Mouse (Mus musculus) lung, embryonic 15.5 days (tissue): Measurements from ENCODE around the gene Olfr412. TPM values are rescaled to one million over a fixed set of nuclear protein-coding genes. Genes with fewer than 3 reads are reported as not detected.

Source experiments
- ATAC-seq: fragments of 200-750 bp; cut with Nextera tagmentation; 2 replicates; pipeline ENCODE4 v1.8.0; 2017; ENCODE audit warnings: moderate number of reproducible peaks, borderline replicate concordance; ENCODE audit not compliant: low FRiP score, low TSS enrichment; ENCODE audit errors: extremely low read depth
- H3K27ac ChIP-seq: fragments of 300-500 bp; sonication (generic); 2 replicates; pipeline ENCODE4 v1.5.1; 2015; ENCODE audit warnings: moderate library complexity, mild to moderate bottlenecking, inconsistent platforms
- H3K27me3 ChIP-seq: fragments of 300-500 bp; sonication (generic); 2 replicates; pipeline ENCODE4 v1.6.1; 2015; ENCODE audit warnings: inconsistent platforms
- H3K36me3 ChIP-seq: fragments of 300-500 bp; sonication (generic); 2 replicates; pipeline ENCODE4 v1.6.1; 2015; ENCODE audit warnings: inconsistent platforms
- H3K4me1 ChIP-seq: fragments of 300-500 bp; sonication (generic); 2 replicates; pipeline ENCODE4 v1.6.1; 2015; ENCODE audit warnings: inconsistent platforms
- H3K4me2 ChIP-seq: fragments of 300-500 bp; sonication (generic); 2 replicates; pipeline ENCODE4 v1.6.1; 2015; ENCODE audit warnings: inconsistent platforms, mild to moderate bottlenecking, moderate library complexity
- H3K4me3 ChIP-seq: fragments of 300-500 bp; sonication (generic); 2 replicates; pipeline ENCODE4 v1.5.1; 2015; ENCODE audit warnings: mild to moderate bottlenecking, inconsistent platforms
- H3K9ac ChIP-seq: fragments of 300-500 bp; sonication (generic); 2 replicates; pipeline ENCODE4 v1.6.1; 2015; ENCODE audit warnings: inconsistent platforms
- H3K9me3 ChIP-seq: fragments of 300-500 bp; sonication (generic); 2 replicates; pipeline ENCODE4 v1.6.1; 2016; ENCODE audit warnings: inconsistent platforms
- WGBS: fragments of 180-500 bp; shearing (Covaris S2); methylation state at CpG from one replicate; pipeline ENCODE4 v1.1.7; 2015; 5-methylcytosine and 5-hydroxymethylcytosine counted together
- polyA plus RNA-seq: library from polyadenylated mRNA; unstranded; fragments of >200 nt; fragmentation: Nextera tagmentation; extraction: Ambion mirVana; gene quantifications from 2 replicates; pipeline ENCODE4 v1.2.1, GENCODE M21; 2015

Olfr412 gene
- polyA plus RNA-seq: not detected in 2 replicates

DNA sequence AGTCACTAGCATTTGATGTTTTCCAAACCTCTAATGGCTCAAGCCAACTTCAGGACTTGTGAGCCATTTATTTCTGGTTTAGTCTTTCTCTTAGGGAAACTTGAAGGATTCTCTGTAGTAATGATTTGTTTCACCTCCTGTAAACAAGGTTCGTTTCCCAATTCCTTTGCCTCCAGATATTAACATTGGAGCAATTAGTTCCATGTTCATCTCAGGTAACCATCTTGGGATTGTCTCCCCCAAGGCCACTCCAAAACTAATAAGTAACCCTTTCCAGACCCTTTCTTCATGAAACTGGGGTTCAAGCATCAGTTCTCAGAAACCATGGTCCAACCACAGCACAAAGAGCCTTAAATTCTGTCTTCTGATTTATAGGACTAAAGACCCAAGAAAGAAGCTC lies at the start of gene Olfr412:
Olfr412 (plus strand) TSS at position 301 of the 400 bp plus-strand sequence.
- no peak within 1 kb of the TSS for H3K9ac ChIP-seq
- no peaks in the 10 kb centered on the region for H3K4me1 ChIP-seq
- H3K4me3 ChIP-seq: no peak within 1 kb of the TSS
- H3K4me2 ChIP-seq: no peak within 1 kb of the TSS
- H3K9me3 ChIP-seq: no peaks in the 10 kb centered on the region
- no peaks in the 10 kb centered on the region for H3K27me3 ChIP-seq
- ATAC-seq: no peak
- no peak within 1 kb of the TSS for H3K27ac ChIP-seq
- no peaks in the 10 kb centered on the region for H3K36me3 ChIP-seq
- 79% methylated on average over 1 of the region's 1 CpGs for WGBS

DNA sequence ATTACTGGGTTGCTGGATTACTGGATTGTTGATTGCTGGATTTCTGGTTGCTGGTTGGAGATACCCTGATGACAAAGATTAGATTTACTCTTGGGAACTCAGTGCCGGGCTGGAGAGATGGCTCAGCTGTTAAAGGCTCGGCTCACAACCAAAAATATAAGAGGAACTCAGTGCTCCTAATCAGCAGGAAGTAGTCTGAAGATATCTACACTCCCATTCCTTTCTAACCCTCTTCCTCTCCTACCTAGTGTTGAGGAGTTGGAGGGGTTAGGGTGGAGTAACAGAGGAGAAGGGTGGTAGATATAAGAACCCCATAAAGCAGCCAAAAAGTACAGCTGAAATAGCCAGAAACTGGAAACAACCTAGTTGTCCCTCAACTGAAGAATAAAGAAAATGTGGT lies 35.8 kb upstream of the Olfr412 start:
- Histone ChIP-seq H3K4me3 (no peak overlapping the region), H3K36me3 (no peaks in the 10 kb centered on the region), H3K27me3 (no peaks in the 10 kb centered on the region), H3K4me1 (no peaks in the 10 kb centered on the region), H3K4me2 (no peak overlapping the region), H3K9ac (no peak overlapping the region), H3K27ac (no peak overlapping the region), H3K9me3 (no peaks in the 10 kb centered on the region)
- WGBS: 61% methylated on average over 2 of the region's 2 CpGs
- ATAC-seq: no peak

DNA sequence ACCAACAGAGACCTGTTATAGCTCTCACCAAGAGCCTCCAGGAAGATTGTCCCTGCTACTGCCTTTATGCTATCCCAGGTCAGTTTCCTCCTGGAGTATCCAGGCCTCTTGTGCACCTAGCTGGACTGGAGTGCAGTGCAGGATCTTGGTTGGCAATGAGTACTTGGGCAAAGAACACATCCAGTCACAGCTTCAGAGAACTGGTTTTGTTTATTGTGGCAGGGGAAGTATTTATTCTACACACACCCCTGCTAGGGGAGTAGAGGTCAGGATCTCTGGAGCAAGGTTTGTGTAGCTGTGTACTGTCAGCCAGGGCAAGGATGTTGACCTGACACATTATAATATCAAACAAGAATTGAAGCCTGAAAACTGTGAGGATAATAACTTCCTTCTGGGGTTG lies 33.1 kb upstream of the Olfr412 start:
- Histone ChIP-seq H3K9ac (no peak overlapping the region), H3K4me2 (no peak overlapping the region), H3K4me3 (no peak overlapping the region), H3K36me3 (no peaks in the 10 kb centered on the region), H3K4me1 (no peaks in the 10 kb centered on the region), H3K9me3 (no peaks in the 10 kb centered on the region), H3K27me3 (no peaks in the 10 kb centered on the region), H3K27ac (no peak overlapping the region)
- ATAC-seq: no peak

- H3K9ac ChIP-seq: no peak within 1 kb of the TSS
- H3K27ac ChIP-seq: no peak within 1 kb of the TSS
- 77% methylated on average over 6 of the region's 6 CpGs for WGBS
- no peak within 1 kb of the TSS for H3K4me3 ChIP-seq
- H3K4me2 ChIP-seq: no peak within 1 kb of the TSS
- H3K27me3 ChIP-seq: no peaks in the 10 kb centered on the region
- no peak for ATAC-seq
- 0 out of 2 replicates have a peak, but pooled peaks cover under 1% of the 10 kb centered on the region for H3K9me3 ChIP-seq
- H3K36me3 ChIP-seq: no peaks in the 10 kb centered on the region
- H3K4me1 ChIP-seq: no peaks in the 10 kb centered on the region
Measured at GRCm38 (mm10) chr11:74337931-74338330, 23.9 kb upstream of the Olfr412 start, which contains the start of gene Olfr410. TSS of gene Olfr410 (minus strand) at chr11:74338031.

- ATAC-seq: no peak
- Histone ChIP-seq H3K9me3 (no peaks in the 10 kb centered on the region), H3K9ac (no peak within 1 kb of the TSS), H3K27me3 (no peaks in the 10 kb centered on the region), H3K4me1 (no peaks in the 10 kb centered on the region), H3K4me3 (no peak within 1 kb of the TSS), H3K36me3 (no peaks in the 10 kb centered on the region), H3K27ac (no peak within 1 kb of the TSS), H3K4me2 (no peak within 1 kb of the TSS)
- 65% methylated on average over 3 of the region's 3 CpGs for WGBS
Measured at GRCm38 (mm10) chr11:74352550-74352949, 9.3 kb upstream of the Olfr412 start, which contains the start of gene Olfr411. TSS of gene Olfr411 (minus strand) at chr11:74352650.

GRCm38 (mm10) chr11:74371393-74372100 lies 9.7 kb downstream of the Olfr412 start:
- Histone ChIP-seq H3K27me3 (peaks cover 6% of the 10 kb centered on the region; the same call in 1 of the 2 replicates), H3K36me3 (no peaks in the 10 kb centered on the region), H3K4me1 (no peaks in the 10 kb centered on the region), H3K9me3 (no peaks in the 10 kb centered on the region), H3K4me3 (no peak overlapping the region), H3K4me2 (no peak overlapping the region), H3K9ac (no peak overlapping the region), H3K27ac (no peak overlapping the region)
- WGBS: 13% methylated on average over 22 of the region's 22 CpGs
- no peak for ATAC-seq

DNA sequence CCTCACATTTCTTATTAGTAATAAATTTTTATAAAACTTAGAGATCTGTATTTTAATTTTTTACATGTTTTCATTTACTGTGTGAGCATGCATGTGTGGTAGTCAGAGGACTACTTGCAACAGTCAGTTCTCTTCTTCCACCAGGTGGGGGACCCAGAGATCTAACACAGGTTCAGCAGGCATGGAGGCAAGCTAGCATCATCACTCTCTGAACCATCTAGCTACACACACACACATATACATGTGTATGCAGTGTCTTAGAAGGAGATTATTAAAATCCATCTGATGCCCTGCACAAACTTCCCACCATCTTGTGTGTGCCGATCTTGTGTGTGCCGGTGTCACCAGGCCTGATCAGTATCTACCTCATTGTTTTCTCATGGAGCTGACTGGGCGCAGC lies 15.0 kb downstream of the Olfr412 start:
- H3K9me3 ChIP-seq: no peaks in the 10 kb centered on the region
- H3K9ac ChIP-seq: no peak overlapping the region
- no peak overlapping the region for H3K4me3 ChIP-seq
- WGBS: 82% methylated on average over 3 of the region's 3 CpGs
- no peaks in the 10 kb centered on the region for H3K36me3 ChIP-seq
- H3K27ac ChIP-seq: no peak overlapping the region
- ATAC-seq: 0 out of 2 replicates have a peak, but pooled peaks have one; percentile 14
- H3K4me1 ChIP-seq: no peaks in the 10 kb centered on the region
- H3K4me2 ChIP-seq: no peak overlapping the region
- no peaks in the 10 kb centered on the region for H3K27me3 ChIP-seq

DNA sequence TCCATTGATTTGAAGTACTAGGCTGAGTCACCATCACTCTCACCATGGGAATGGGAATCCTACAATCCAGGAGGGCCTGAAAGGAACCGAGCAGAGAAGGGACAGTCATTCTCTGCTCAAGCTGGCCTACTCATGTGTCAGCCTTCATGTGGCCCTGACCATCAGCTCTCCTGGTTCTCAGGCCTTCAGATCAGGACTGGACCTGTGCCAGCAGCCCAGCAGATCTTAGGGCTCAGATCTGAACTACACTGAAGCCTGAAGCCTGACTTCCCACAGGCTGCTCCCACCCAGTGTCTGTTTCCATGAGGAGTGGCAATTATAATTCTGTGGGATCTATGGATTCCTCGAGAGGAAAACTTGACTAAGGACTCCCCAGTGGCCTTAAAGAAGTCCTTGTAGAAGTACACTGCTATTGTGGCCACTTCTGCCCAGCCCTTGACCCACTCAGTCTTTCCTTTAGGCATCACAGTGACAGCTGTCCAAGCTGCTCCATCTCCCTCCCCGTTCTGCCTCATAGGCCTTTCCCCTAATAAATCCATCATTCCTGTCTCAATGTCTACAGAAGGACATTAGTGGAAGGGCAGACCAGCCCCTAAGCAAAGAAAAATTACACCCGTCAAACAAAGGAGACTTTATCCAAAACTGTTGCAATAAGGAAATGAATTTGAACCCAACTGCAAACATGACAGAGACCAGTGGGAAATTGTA lies 17.5 kb downstream of the Olfr412 start:
- Histone ChIP-seq H3K27ac (no peak overlapping the region), H3K9ac (no peak overlapping the region), H3K36me3 (no peaks in the 10 kb centered on the region), H3K4me3 (no peak overlapping the region), H3K27me3 (no peaks in the 10 kb centered on the region), H3K4me1 (no peaks in the 10 kb centered on the region), H3K9me3 (no peaks in the 10 kb centered on the region), H3K4me2 (no peak overlapping the region)
- WGBS: 45% methylated on average over 4 of the region's 4 CpGs
- ATAC-seq: no peak

DNA sequence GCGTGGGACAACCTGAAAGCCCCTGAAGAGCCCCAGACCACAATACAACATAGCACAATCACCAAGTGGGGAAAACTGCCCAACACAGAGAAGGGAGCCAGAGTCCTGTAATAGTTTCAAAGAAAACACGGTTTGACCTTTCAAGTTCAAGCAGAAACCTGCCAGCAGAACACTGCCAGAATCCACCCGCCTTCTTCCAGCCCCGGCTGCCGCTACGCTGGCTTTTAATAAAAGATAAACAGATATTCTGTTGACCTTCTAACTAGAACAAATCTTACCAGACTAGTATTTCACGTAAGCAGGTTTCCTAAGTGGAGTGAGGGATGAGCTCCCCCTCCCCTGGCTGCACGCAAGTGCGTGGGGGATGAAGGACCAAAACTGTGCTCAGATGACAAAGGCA lies 23.8 kb downstream of the Olfr412 start:
- Histone ChIP-seq H3K36me3 (no peaks in the 10 kb centered on the region), H3K4me2 (no peak overlapping the region), H3K9ac (no peak overlapping the region), H3K9me3 (no peaks in the 10 kb centered on the region), H3K27ac (0 out of 2 replicates have a peak overlapping the region, but pooled peaks have one; percentile 15), H3K4me3 (no peak overlapping the region), H3K27me3 (no peaks in the 10 kb centered on the region), H3K4me1 (0 out of 2 replicates have a peak, but pooled peaks cover 8% of the 10 kb centered on the region)
- WGBS: 63% methylated on average over 9 of the region's 9 CpGs
- ATAC-seq: no peak

GRCm38 (mm10) chr11:74387203-74387602 lies 25.3 kb downstream of the Olfr412 start:
- Histone ChIP-seq H3K4me3 (no peak overlapping the region), H3K27me3 (no peaks in the 10 kb centered on the region), H3K4me2 (no peak overlapping the region), H3K27ac (no peak overlapping the region), H3K4me1 (0 out of 2 replicates have a peak, but pooled peaks cover 8% of the 10 kb centered on the region), H3K36me3 (no peaks in the 10 kb centered on the region), H3K9ac (no peak overlapping the region), H3K9me3 (no peaks in the 10 kb centered on the region)
- WGBS: 67% methylated on average over 5 of the region's 5 CpGs
- ATAC-seq: no peak

GRCm38 (mm10) chr11:74391899-74392298 lies 30.0 kb downstream of the Olfr412 start:
- Histone ChIP-seq H3K4me3 (no peak overlapping the region), H3K4me2 (no peak overlapping the region), H3K27me3 (no peaks in the 10 kb centered on the region), H3K4me1 (no peaks in the 10 kb centered on the region), H3K27ac (no peak overlapping the region), H3K36me3 (no peaks in the 10 kb centered on the region), H3K9ac (no peak overlapping the region), H3K9me3 (no peaks in the 10 kb centered on the region)
- WGBS: 80% methylated on average over 11 of the region's 11 CpGs
- no peak for ATAC-seq

DNA sequence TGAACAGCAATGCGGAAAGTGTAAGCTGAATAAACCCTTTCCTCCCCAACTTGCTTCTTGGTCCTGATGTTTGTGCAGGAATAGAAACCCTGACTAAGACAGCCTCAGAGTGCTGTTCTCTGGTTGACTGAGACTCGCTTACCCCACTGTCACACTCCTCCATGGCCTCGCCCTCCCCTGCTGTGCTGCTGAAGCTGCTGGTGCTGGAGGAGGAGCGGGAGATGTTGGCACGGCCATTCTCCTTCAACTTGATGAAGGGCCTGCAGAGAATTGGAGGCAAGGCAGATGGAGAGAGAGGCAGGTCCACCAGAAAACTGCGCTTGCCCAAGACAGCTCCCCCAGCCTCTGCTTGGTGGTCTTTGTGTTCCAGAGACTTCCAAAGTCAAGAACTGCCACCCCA lies 31.0 kb downstream of the Olfr412 start:
- Histone ChIP-seq H3K9ac (no peak overlapping the region), H3K36me3 (no peaks in the 10 kb centered on the region), H3K4me3 (no peak overlapping the region), H3K27ac (no peak overlapping the region), H3K4me1 (no peaks in the 10 kb centered on the region), H3K27me3 (no peaks in the 10 kb centered on the region), H3K9me3 (no peaks in the 10 kb centered on the region), H3K4me2 (no peak overlapping the region)
- no peak for ATAC-seq
- 81% methylated on average over 6 of the region's 6 CpGs for WGBS
